Mouse (Mus musculus) right cerebral cortex, postnatal 14 days (tissue): ENCODE data around the gene Dlx3.
A peak's percentile ranks its signal among the peaks of the same experiment; 100 is the strongest.

ENCODE experiments used
- DNase-seq: peaks from one replicate; pipeline ENCODE4 v3.0.0; 2022

Gene Dlx3

GRCm38 (mm10) chr11:95119990-95120632 is at the start of gene Dlx3:
Gene Dlx3, plus strand, starts transcription at chr11:95120119.
- DNase-seq = peak; percentile 34

DNA sequence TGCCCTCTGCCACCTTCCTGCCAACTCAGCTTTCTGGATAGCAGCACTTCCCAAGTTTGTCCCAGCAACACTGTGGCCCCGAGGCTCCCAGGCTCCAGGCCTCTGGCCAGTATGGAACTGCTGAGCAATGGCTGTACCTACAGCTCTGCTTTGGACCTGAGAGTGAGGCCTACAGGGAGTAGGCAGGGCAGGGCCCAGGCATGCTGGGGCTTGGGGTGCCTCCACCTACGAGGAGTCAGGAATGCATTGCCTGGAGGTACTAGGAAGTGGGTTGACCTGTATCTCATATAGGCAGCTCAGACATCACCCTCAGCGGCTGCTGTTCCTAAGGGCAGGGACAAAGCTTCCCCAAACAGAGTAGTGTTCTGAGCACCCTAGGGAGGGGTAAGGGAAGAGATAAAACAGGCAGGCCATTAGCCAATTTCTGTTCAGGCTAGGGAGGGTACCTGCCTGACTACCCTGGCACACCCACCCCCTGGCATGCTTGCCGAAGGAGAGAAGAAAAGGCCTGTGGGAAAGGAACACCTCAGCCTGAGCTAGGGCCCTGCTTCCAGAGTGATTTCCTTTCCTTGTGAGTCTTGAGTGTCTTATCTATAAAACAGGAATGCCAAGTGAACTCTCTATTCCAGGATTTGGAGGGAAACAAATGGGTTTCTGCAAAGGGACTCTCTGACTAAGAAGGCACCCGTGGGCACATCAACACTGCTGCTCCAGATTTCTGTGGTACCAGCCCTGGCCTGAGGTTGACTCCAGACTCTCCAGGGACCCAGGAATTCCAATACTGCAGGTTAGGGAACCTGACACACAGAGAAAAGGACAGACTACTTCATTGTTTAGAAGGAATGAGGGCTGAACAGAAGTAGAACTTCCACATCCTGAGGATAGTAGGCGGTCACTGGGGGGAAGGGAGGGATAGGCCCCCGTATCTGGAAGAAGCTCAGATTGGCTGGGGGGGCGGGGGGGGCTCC is 49.5 kb upstream of the Dlx3 start:
- no peak for DNase-seq

DNA sequence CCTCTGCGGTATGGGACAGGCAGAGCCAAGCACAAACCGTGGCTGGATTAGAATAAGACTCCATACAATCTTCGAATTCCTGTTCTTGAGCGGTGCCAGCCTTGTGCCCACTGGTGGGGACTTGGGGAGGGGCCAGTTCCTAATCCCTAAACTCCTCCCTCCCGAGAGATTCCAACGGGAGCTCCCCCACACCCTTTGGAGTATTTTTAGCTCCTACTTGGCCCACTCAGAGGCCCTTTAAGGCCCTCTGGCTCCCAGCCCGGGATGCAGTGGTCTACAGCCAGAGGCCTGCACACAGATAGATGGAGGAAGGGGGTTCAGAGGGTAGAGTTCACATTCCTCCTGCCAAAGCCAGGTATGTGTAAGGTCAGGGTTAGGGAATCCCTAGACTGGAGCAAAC is 48.7 kb upstream of the Dlx3 start:
- no peak for DNase-seq

GRCm38 (mm10) chr11:95072136-95072535 is 47.8 kb upstream of the Dlx3 start:
- no peak for DNase-seq

DNA sequence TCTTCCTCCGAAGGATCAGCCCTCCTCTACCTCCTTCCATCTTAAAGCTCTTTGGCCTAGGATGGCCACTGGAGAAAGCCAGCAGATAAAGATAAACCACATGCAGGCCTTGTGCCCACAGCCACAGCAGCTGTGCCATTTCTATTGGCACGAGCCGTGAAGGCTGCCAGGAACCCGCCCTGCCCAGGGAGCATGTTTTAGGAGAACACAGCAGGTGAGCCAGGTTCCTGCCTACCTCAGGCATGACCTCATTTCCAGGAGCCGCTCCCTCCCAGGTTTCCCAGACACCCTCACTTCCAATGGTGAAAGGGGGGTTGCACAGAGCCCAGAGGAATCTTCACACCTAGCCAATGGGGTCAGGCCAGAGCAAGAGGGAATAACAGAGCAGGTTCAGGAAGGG is 47.1 kb upstream of the Dlx3 start:
- DNase-seq = no peak

- DNase-seq = no peak
These were observed 46.1 kb upstream of the Dlx3 start for GRCm38 (mm10) chr11:95073835-95074234.

- DNase-seq = no peak
These were observed 45.2 kb upstream of the Dlx3 start for GRCm38 (mm10) chr11:95074694-95075093.

DNA sequence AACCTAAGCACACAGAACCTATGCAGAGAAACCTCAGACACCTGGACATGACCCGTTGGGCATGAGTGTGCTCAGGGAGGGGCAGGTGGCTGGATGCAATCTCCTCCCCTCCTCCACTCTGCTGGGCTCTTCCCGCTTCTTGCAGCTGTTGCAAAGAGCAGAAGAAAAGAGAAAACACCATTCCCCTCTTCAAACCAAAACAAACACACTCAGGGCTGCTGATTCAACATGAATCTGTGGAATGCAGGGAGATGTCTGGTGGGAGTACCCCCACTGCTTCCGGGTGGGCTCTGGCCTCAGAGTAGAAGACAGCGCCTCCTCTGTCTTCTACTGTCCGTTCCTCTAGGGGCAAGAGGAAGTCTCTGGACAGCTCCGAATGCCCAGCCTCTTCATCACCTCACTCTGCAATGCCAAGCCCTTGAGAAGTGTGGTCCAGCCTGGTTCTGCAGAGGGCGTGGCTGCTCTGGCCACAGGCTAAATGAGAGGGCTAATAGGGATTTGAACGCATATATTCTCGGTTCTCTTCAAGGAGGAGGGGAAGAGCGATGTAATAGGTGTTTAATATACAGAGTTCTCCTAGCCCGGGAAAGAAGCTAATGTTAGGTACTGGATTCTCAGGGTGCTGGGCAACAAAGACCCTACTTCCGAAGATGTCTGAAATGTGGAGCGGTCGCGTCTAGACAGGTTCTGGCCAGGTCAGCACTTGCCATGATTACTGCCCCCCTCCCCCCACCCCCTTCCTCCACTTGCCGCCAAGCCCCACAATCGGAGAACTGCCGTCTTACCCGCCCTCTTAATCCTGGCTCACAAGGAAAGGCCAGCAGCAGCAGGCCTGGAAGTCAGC is 44.5 kb upstream of the Dlx3 start:
- DNase-seq = no peak

DNA sequence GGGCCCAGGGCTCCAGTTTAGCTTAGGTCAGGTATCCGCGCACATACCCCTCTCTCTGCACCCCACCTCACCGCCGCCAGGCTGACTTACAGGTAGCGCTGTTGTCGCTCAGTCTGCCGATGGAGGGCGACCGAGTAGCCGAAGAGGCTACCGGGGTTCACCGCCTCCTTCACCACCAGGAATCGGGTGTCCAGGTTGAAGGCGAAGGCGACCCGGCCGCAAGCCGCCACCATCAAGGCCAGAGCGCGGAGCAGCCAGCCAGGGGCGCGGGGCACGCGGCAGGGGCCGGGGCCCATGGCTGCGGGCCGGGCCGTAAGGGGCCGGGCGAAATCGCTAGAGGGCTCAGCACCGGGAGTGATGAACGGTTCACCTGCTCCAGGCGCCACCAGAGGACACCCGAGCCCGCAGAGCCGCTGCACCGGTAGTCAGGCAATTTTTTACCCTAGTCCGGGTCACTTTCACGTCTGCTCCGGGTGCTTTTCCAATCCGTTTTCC is 43.8 kb upstream of the Dlx3 start:
- peak; percentile 32 for DNase-seq

GRCm38 (mm10) chr11:95076536-95077111 is 43.3 kb upstream of the Dlx3 start, which contains the start of gene Itga3:
Gene Itga3, minus strand, starts transcription at chr11:95076801.
- peak; percentile 55 for DNase-seq

GRCm38 (mm10) chr11:95077956-95078355 is 42.0 kb upstream of the Dlx3 start:
- DNase-seq = no peak

DNA sequence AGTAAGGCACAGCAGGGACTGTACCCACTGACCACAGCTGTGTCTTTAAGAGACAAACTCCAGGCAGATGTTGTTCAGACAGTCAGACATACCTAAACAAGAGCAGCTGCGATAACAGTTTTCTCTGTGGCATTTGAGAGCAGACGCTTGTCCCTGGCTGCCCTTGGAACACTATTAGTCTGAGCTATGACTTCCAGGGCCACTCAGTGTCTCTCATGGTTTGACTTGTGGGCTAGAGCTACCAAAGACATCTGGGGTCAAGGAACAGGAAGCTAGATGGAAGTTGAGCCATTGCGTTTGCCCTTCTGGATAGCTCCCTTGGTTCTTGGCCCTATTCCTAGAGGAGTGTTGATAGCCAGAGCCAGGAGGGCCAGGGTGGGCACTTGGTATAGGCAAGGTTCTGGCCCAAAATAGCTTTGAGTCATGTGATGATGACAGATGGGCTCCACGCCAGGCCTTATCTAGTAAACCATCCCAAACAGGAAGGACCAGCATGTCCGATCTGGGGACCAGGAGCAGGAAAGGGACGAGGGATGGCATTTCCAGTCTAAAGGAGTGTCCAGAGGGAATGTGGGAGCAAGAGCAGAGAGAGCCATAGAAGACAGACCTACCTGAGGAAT is 40.6 kb upstream of the Dlx3 start:
- no peak for DNase-seq

GRCm38 (mm10) chr11:95080783-95081182 is 39.1 kb upstream of the Dlx3 start:
- no peak for DNase-seq

GRCm38 (mm10) chr11:95082896-95083295 is 37.0 kb upstream of the Dlx3 start:
- no peak for DNase-seq

DNA sequence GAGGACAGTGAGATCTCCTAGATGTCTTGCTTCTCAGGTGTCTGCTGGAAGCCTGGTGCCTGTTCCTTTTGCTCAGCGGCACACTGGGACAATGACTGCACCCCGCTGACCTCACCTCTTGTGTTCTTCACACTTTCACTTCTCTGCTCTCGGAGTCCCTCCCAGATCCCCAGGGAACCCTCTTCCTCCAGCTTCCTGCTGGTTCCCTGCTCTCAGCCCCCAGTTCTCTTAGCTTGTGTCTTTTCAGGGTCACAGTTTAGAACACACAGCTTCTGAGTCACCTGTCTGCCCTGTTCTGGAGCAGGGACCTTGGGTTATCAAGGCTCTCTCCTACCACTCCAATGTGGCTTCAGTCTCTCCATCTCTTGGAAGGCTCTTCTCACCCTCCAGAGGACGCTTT is 35.7 kb upstream of the Dlx3 start:
- DNase-seq = no peak

DNA sequence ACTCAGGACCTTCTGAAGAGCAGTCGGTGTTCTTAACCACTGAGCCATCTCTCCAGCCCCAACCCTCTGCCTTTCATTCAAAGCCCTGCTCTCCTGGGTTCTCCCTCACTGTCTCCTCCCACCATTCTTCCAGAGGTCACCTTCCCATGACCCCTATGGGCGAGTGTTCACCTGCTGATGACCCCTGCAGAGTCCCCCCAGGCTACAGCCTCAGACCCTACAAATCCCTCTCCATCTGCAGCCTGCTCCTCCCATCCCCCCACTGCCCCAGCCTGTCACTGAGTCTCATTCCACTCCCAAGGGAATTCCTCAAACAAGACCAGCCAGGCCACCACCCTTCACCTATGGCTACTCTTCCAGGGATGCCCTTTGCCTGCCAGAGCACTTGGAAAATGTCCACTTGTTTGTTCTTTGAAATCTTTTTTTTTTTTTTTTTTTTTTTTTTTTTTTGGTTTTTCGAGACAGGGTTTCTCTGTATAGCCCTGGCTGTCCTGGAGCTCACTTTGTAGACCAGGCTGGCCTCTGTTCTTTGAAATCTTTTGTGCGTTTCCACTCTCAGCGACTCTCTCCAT is 35.0 kb upstream of the Dlx3 start:
- DNase-seq = no peak

DNA sequence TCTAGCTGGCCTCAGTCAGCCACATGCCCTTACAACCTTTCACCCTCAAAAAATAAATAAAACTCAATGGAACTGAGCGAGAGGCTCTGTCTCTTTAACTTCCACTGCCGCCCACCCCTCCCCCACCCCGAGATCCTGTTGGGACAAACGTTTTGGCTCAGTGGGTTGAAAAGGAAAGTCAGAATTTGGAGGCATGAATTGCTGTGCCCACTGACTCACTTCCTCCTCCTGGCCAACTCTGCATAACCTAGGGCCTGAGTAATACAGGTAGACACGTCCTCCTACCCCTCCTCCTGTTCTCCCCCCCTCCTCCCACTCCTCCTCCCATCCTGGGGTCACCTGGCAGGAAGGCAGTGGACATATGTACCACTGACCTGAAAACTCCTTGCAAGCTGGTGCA is 34.2 kb upstream of the Dlx3 start:
- no peak for DNase-seq

DNA sequence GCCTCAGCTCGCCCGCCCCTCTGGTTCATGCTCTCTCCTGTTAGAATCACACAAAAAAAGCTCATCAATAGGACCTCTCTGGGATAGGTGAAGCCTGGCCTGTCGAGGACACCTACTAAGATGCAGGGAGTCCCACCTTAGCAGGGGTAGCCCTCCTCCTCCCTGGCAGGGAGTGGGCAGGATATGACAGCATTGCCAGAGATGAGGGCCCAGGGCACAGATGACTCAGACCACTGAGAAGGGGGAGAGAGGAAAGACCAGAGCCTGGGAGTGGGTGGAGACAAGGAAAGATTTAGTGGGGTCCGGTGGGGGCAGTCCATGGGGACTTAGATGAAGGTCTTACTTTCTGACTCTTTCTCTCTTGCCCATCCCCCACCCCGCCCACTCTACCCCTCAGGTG is 33.7 kb upstream of the Dlx3 start:
- DNase-seq = no peak

DNA sequence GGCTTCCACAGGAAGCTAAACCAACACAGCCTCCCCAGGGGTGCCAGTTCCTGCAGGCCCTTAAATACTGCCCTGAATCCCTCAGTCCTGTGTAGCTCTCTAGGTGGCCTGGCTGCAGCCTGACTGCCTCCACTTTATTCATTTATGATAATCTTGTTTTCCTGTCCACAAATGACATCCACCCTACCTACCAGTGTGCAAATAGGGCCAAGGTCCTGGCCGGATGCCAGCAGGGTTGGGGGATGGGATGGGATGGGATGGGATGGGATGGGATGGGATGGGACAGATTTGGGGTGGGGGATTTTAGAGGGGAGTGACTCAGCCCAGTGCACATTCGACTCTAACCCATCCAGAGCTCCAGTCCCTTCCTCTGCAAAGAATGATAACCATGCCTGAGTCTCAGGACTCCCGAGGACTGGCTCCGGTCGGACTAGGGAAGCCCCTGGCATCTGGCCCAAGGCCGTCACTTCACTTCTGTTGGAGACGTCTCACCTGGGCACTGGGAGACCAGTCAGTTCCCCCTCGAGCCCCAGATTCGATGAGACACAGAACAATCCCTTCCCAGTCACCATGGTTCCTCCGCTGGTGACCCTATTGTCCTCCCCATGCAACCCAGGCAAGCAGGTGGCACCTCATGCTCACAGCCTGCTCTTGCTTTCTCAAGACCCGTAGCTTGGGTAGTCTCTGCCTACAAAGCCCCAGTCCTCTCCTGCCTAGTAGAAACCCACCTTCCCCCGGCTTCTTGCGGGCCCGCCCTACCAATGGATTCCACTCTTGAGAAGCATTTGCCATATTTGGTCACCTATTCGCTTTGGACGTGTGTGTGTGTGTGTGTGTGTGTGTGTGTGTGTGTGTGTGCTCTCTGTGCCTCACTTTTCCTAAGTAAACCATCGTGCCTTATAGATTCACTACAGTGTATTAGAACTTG is 32.4 kb upstream of the Dlx3 start:
- DNase-seq = no peak

DNA sequence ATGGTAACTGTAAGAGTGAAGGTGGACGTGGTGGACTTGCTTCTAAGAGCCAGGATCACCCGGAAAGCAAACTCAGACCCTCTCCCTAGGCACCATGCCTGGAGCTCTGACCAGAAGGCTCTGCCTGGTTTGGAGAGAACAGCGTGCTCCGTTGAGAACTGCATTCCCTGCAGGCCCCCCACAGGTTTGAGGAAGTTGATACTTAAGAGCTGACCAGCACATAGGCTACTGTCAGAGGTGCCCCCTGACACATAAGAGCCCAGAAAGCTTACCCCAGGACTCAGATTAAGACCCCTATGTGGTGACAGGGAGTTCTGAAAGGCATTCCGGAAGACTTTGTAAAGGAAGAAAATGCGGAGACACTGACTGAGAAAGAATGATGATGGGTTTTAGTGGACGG is 31.6 kb upstream of the Dlx3 start:
- DNase-seq = no peak
